Mouse (Mus musculus) neural tube, embryonic 12.5 days (tissue): ENCODE results near the gene Capza3. TPM values are rescaled to one million over a fixed set of nuclear protein-coding genes. Genes with fewer than 3 reads are reported as not detected.
A peak's percentile ranks its signal among the peaks of the same experiment; 100 is the strongest.

Experiments
- ATAC-seq: fragments of 200-750 bp; cut with Nextera tagmentation; 2 replicates; pipeline ENCODE4 v1.8.0; 2017; ENCODE audit warnings: low read depth, mild to moderate bottlenecking, moderate TSS enrichment, moderate library complexity; ENCODE audit not compliant: low FRiP score
- H3K27ac ChIP-seq: fragments of 300-500 bp; sonication (generic); 2 replicates; pipeline ENCODE4 v1.5.1; 2016
- H3K27me3 ChIP-seq: fragments of 300-500 bp; sonication (generic); replicated peaks from 2 replicates; pipeline ENCODE4 v1.6.1; 2016; ENCODE audit warnings: mild to moderate bottlenecking
- H3K36me3 ChIP-seq: fragments of 300-500 bp; sonication (generic); 2 replicates; pipeline ENCODE4 v1.6.1; 2016; ENCODE audit warnings: mild to moderate bottlenecking
- H3K4me1 ChIP-seq: fragments of 300-500 bp; sonication (generic); 2 replicates; pipeline ENCODE4 v1.6.1; 2016
- H3K4me2 ChIP-seq: fragments of 300-500 bp; sonication (generic); replicated peaks from 2 replicates; pipeline ENCODE4 v1.6.1; 2016; ENCODE audit warnings: mild to moderate bottlenecking
- H3K4me3 ChIP-seq: fragments of 300-500 bp; sonication (generic); 2 replicates; pipeline ENCODE4 v1.5.1; 2016
- H3K9ac ChIP-seq: fragments of 300-500 bp; sonication (generic); 2 replicates; pipeline ENCODE4 v1.6.1; 2016; ENCODE audit warnings: mild to moderate bottlenecking
- H3K9me3 ChIP-seq: fragments of 300-500 bp; sonication (generic); 2 replicates; pipeline ENCODE4 v1.6.1; 2016; ENCODE audit warnings: mild to moderate bottlenecking
- WGBS: fragments of 180-500 bp; shearing (Covaris S2); methylation state at CpG from one replicate; pipeline ENCODE4 v1.1.7; 2016; 5-methylcytosine and 5-hydroxymethylcytosine counted together
- polyA plus RNA-seq: library from polyadenylated mRNA; unstranded; fragments of >200 nt; fragmentation: Nextera tagmentation; extraction: Ambion mirVana; gene quantifications from 2 replicates; pipeline ENCODE4 v1.2.1, GENCODE M21; 2016

The Capza3 gene
- not detected in 2 replicates for polyA plus RNA-seq

DNA sequence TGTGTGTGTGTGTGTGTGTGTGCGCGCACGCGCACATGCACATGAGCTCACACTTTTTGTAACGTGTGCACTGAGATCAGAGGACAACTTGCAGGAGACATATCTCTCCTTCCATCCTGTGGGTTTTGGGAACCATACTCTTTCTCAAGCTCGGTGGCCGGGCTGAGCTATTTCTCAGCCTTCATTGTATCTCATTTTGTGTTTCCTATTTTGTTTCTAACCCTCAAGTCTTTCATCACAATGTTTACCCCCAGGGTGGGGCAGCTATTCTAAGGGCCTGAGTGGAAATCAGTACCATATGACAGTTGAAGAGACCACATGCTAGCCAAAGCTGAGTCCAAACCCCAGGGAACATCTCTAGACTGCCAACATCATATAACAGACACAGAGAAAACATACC, at the start of gene Capza3:
TSS of gene Capza3 (plus strand) at position 301 of the 400 bp plus-strand sequence.
- no peak for ATAC-seq
- no peak within 1 kb of the TSS for H3K27ac ChIP-seq
- H3K9ac ChIP-seq, result no peak within 1 kb of the TSS
- no peaks in the 10 kb centered on the region for H3K27me3 ChIP-seq
- H3K9me3 ChIP-seq, result no peaks in the 10 kb centered on the region
- WGBS, result 97% methylated on average over 7 of the region's 7 CpGs
- no peaks in the 10 kb centered on the region for H3K4me1 ChIP-seq
- no peak within 1 kb of the TSS for H3K4me3 ChIP-seq
- H3K36me3 ChIP-seq, result no peaks in the 10 kb centered on the region
- H3K4me2 ChIP-seq, result no peak within 1 kb of the TSS

DNA sequence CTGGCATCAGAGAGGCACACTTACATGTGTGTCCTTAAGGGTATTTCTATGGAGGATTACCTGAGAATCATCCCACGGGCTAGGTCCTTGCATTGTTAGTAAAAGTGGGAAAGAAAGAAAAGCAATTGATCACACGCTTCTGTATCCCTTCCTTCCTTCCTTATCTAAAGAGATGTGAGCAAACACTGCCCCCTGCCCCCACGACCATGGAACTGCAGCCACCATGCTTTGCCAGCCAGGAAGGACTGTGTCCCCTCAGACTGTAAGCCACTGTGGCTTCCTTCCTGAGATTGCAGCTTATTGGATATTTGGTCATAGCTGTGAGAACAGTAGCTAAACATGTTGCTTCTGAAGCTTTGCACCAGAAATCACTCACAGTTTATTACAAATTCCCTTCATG, 35.9 kb upstream of the Capza3 start:
- ATAC-seq, result no peak
- 77% methylated on average over 3 of the region's 3 CpGs for whole genome bisulfite sequencing
- no peaks in the 10 kb centered on the region for H3K36me3 ChIP-seq

DNA sequence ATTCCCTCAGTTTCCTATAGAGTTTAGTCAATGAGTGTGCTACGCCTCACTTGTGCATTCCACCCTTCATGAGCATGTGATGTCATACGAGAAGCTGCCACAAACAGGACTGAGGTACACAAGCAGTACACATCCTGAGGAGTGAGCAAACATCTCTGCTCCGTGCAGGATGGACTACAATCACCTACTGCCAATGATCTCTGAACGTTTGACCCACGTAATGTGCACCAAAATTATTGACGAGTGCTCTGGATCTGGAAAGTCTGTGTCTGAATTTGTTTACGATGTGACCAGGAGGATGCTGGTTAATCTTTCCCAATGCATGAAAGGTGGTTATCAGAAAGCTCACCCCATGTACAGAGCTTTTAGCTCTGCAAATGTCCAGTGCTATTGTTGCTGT, 16.6 kb upstream of the Capza3 start:
- no peak for ATAC-seq
- no peaks in the 10 kb centered on the region for H3K27me3 ChIP-seq
- no peaks in the 10 kb centered on the region; the same call in 1 of the 2 replicates for H3K4me1 ChIP-seq
- H3K36me3 ChIP-seq, result no peaks in the 10 kb centered on the region
- H3K9me3 ChIP-seq, result no peaks in the 10 kb centered on the region
- no peak overlapping the region for H3K9ac ChIP-seq
- no peak overlapping the region for H3K27ac ChIP-seq
- WGBS, result 78% methylated on average over 7 of the region's 7 CpGs
- no peak overlapping the region for H3K4me2 ChIP-seq
- no peak overlapping the region for H3K4me3 ChIP-seq

More for the DNA sequence above, 35.9 kb upstream of the Capza3 start:
- Histone ChIP-seq H3K27ac (no peak overlapping the region), H3K4me2 (no peak overlapping the region), H3K4me1 (no peaks in the 10 kb centered on the region), H3K27me3 (no peaks in the 10 kb centered on the region), H3K9ac (no peak overlapping the region), H3K4me3 (no peak overlapping the region), H3K9me3 (peaks cover 6% of the 10 kb centered on the region; the same call in 1 of the 2 replicates)

DNA sequence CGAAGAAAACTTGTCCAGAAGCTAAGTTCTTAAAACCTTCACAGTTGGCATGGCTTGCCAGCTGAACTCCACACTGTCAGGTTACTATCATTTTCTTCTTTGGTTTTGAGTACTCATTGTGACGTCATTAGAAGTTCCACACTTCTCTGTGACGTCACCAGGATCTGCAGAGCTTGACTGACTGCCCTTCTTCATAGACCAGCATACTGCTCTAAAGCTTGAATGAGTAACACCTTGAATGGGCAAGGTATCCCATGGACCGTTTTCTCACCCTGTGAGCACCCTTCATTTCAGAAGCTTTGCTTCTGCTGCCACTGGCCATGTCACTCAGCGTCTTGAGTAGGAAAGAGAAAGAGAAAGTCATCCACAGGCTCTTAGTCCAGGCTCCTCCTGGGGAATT, 305 bp downstream of the Capza3 start, which contains the start of gene Plcz1:
TSS of gene Plcz1 (minus strand) at position 101 of the 400 bp plus-strand sequence.
- WGBS, result 87% methylated on average over 5 of the region's 5 CpGs
- no peak for ATAC-seq
- H3K27ac ChIP-seq, result no peak within 1 kb of the TSS

DNA sequence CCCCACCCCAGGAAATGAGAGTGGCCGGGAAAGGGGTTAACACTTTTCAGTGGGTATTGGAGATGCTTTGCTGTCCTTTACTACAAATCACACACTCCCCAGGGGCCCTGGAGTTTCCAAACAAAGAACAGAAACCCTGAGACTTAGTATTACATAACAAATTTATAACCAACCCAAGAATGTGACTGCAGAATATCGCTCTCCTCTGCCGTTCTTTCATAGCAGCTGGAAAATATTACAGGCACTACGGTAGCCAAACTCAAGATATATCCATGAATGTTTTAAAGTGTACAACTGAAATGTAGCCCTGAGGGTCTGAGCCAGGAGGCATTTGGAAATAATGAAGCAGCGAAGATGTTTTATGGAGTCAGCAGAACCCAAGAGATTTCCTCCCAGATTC, 10.4 kb downstream of the Capza3 start:
- 79% methylated on average over 5 of the region's 5 CpGs for WGBS
- no peak overlapping the region for H3K27ac ChIP-seq
- H3K4me3 ChIP-seq, result no peak overlapping the region
- no peaks in the 10 kb centered on the region for H3K4me1 ChIP-seq
- H3K9ac ChIP-seq, result no peak overlapping the region
- ATAC-seq, result no peak
- H3K4me2 ChIP-seq, result no peak overlapping the region
- no peaks in the 10 kb centered on the region for H3K36me3 ChIP-seq
- no peaks in the 10 kb centered on the region for H3K9me3 ChIP-seq
- H3K27me3 ChIP-seq, result no peaks in the 10 kb centered on the region

More for the DNA sequence above, 305 bp downstream of the Capza3 start, which contains the start of gene Plcz1:
- Histone ChIP-seq H3K36me3 (no peaks in the 10 kb centered on the region), H3K4me2 (no peak within 1 kb of the TSS), H3K9me3 (no peaks in the 10 kb centered on the region), H3K4me3 (no peak within 1 kb of the TSS), H3K9ac (no peak within 1 kb of the TSS), H3K4me1 (no peaks in the 10 kb centered on the region), H3K27me3 (no peaks in the 10 kb centered on the region)

DNA sequence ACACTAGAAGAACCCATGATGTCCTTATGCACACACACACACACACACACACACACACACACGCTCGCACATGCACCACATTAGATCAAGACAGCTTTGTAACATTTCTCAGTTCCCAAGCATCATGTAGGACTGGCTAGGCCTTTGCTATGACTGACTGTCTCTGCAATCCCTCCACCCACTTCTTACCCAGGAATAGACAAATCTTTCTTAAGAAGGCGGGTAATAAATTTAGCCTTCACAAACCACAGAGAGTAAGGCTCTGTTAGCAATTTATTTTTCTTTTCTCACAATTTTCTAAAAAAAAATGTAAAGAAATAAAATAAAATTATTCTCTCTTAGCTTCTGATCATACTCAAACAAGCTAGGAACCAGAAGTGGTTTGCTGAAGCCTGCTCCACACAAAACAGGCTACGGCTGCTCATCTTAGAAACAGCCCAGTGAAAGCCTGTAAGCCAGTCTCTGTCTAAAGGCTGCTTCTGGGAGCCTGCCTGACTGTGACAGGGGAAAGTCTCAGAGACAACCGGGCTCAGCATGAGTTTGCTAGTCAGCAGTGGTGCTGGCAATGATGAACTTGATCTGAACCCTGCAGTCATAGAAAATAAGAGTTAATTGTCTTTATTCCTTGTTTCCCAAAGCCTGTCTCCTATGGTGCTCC, 13.3 kb downstream of the Capza3 start:
- Histone ChIP-seq H3K9ac (no peak overlapping the region), H3K27ac (no peak overlapping the region), H3K4me2 (no peak overlapping the region), H3K4me3 (no peak overlapping the region), H3K27me3 (no peaks in the 10 kb centered on the region), H3K4me1 (no peaks in the 10 kb centered on the region), H3K36me3 (no peaks in the 10 kb centered on the region), H3K9me3 (no peaks in the 10 kb centered on the region)
- 66% methylated on average over 5 of the region's 5 CpGs for WGBS
- ATAC-seq, result no peak

DNA sequence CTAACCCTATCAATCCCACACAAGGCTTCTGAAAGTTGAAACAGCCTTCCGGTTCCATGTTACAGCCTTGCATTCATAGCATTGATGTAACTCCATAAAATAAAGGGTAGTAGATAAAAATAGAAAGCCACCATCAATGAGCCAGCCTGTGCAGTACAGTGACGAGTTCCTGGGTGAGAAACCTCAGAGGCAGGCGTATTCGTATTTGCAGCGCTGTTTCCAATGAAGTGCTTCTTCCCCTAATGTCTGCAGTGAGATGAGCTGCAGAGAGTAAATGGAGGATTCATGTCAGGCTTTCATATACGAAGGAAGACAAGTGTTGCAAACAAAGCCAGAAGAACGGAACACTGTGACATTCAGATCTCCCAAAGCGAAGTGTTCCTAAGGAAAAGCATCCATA, 28.1 kb downstream of the Capza3 start:
- no peak overlapping the region for H3K27ac ChIP-seq
- H3K4me1 ChIP-seq, result no peaks in the 10 kb centered on the region
- no peak overlapping the region for H3K4me2 ChIP-seq
- H3K9ac ChIP-seq, result no peak overlapping the region
- H3K27me3 ChIP-seq, result no peaks in the 10 kb centered on the region
- no peak for ATAC-seq
- no peaks in the 10 kb centered on the region for H3K9me3 ChIP-seq
- H3K4me3 ChIP-seq, result no peak overlapping the region
- no peaks in the 10 kb centered on the region for H3K36me3 ChIP-seq
- WGBS, result 87% methylated on average over 8 of the region's 8 CpGs

DNA sequence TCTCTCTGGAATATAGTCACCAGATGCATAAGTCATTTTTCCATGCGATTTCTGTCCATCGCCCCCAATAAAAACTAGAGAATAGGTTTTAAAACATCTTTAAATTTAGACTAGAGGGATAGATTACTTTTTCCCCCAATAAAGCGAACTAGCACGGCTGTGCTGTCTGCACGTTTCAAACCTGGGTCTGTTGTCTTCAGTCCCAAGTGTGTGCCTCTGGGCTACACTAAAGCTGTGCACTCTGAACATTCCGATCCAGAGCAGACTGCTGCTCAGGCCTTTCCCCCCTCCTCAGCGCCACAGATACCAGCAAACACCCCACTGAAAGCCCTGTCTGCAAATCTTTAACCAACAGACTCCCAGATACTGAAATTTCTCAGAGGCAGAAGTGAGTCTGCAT, 39.9 kb downstream of the Capza3 start:
- no peak for ATAC-seq
- H3K4me2 ChIP-seq, result no peak overlapping the region
- no peak overlapping the region for H3K27ac ChIP-seq
- H3K9me3 ChIP-seq, result no peaks in the 10 kb centered on the region
- H3K4me1 ChIP-seq, result no peaks in the 10 kb centered on the region
- H3K36me3 ChIP-seq, result no peaks in the 10 kb centered on the region
- H3K9ac ChIP-seq, result no peak overlapping the region
- H3K4me3 ChIP-seq, result no peak overlapping the region
- 84% methylated on average over 7 of the region's 7 CpGs for WGBS
- H3K27me3 ChIP-seq, result no peaks in the 10 kb centered on the region

DNA sequence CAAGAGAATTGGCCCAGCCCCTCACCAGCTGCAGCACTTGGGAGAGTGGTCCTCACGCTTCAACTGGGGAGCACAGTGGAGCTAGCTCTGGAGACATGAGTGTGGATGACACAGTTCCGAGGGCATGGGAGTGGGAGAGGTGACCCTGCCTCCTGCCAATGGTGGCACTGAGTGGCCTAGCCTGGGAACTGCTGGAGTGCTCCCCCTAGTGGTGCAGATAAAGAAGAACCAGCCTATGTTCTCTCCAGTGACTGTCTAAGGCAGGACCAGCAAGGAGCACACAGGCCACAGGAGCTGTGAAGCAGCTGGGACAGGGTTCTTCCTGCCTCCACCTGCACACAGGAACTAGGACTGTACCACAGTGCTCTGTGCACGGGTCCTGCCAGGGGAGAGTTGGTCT, 40.7 kb downstream of the Capza3 start:
- H3K4me3 ChIP-seq, result no peak overlapping the region
- no peaks in the 10 kb centered on the region for H3K27me3 ChIP-seq
- H3K27ac ChIP-seq, result no peak overlapping the region
- H3K9me3 ChIP-seq, result no peaks in the 10 kb centered on the region
- H3K4me1 ChIP-seq, result no peaks in the 10 kb centered on the region
- H3K36me3 ChIP-seq, result no peaks in the 10 kb centered on the region
- H3K9ac ChIP-seq, result no peak overlapping the region
- peak; percentile 41; the same call in 1 of the 2 replicates for ATAC-seq
- WGBS, result 69% methylated on average over 3 of the region's 3 CpGs
- no peak overlapping the region for H3K4me2 ChIP-seq

DNA sequence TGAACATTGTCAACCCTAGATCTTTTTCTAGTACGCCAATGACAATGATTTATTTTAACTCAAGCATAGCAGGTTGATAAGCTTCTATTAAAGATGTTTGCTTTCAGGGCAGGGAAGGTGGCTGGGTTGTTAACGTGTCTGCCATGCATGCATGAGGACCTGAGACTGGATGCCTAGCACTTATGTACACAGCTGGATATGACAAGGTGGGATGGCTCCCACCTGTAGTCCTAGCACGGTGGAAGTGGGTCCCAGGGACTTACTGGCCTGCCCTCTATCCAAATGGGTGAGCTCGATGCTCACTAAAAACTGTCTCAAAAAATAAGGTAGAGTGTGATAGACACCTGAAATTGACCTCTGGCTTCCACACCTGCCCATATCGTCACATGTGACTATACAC, 48.8 kb downstream of the Capza3 start:
- ATAC-seq, result no peak
- H3K36me3 ChIP-seq, result no peaks in the 10 kb centered on the region
- no peaks in the 10 kb centered on the region for H3K9me3 ChIP-seq
- no peak overlapping the region for H3K4me3 ChIP-seq
- H3K4me1 ChIP-seq, result no peaks in the 10 kb centered on the region
- no peak overlapping the region for H3K4me2 ChIP-seq
- no peak overlapping the region for H3K9ac ChIP-seq
- no peaks in the 10 kb centered on the region for H3K27me3 ChIP-seq
- 91% methylated on average over 5 of the region's 5 CpGs for WGBS
- H3K27ac ChIP-seq, result no peak overlapping the region

Other genes with a start within 250 kb of the Capza3 start
- not detected in 2 replicates for gene Plcz1, start 205 bp downstream of the Capza3 start, polyA plus RNA-seq